Comparison of ENCODE assay signal across 8 mouse cellular contexts in the genomic region with DNA sequence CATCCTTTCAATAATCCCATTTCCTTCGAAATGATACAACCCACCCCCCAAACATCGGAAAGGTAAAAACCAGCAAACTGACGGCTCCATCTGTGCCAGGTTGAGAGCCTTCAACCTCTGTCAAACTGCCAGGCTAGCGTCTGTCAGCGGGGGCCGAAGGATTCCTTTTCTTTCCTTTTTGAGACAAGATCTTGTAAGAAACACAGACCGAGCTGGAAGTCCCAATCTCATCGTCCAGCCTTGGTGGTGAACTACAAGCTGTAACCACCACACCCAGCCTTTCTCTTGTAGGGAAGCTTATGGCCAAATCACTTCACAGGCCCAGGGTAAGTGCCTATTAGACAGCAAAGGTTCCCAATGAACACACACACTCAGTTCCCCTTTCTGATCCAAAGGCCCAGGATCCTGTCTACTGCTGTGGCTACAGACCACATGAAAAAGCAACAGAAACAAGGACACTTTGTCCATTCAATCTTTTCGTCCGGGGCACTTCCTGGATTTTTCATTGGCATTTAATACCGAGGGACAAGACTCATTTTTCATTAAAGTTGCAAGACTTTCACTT. TPM values are rescaled to one million over a fixed set of nuclear protein-coding genes. Genes with fewer than 3 reads are reported as not detected.
DNase-seq lines count a peak whose midpoint lies in the region; ATAC-seq and TF ChIP-seq lines count a peak whose summit lies in the region.

No protein-coding gene starts in this region.

- H3K4me2 ChIP-seq in heart, embryonic 11.5 days = peak overlapping the region; percentile 71

- peak overlapping the region; percentile 95 for H3K4me3 ChIP-seq in cerebellum, adult 2 months (replicated peaks; ENCODE audit: insufficient read depth, low read depth, low read length)
- peak overlapping the region; percentile 75 for H3K4me3 ChIP-seq in heart, embryonic 11.5 days (ENCODE audit: low read depth, low read length)
- H3K4me3 ChIP-seq in midbrain, embryonic 10.5 days = peak overlapping the region; percentile 5; the same call in 1 of the 2 replicates

- TF ChIP-seq CTCF in cerebellum, adult 2 months (IDR thresholded peaks at IDR 0.05; ENCODE audit: borderline replicate concordance, insufficient read depth, low read depth, low read length) = no peak

- no peaks in the 10 kb centered on the region for H3K9me3 ChIP-seq in heart, embryonic 11.5 days (replicated peaks; ENCODE audit: control insufficient read depth, low read length)
- H3K9me3 ChIP-seq in midbrain, embryonic 10.5 days (replicated peaks) = no peaks in the 10 kb centered on the region

- 5% methylated on average over 11 of the region's 11 CpGs for WGBS in cerebellum, adult 2 months
- WGBS in heart, embryonic 11.5 days (ENCODE audit: insufficient replicate concordance) = 65% methylated on average over 11 of the region's 11 CpGs
- WGBS in midbrain, embryonic 10.5 days = 77% methylated on average over 11 of the region's 11 CpGs

- no peaks in the 10 kb centered on the region; the same call in 1 of the 2 replicates for H3K36me3 ChIP-seq in heart, embryonic 11.5 days (ENCODE audit: control insufficient read depth, insufficient read depth, low read length)
- H3K36me3 ChIP-seq in midbrain, embryonic 10.5 days = no peaks in the 10 kb centered on the region

- no peaks in the 10 kb centered on the region for H3K4me1 ChIP-seq in cerebellum, adult 2 months (ENCODE audit: control insufficient read depth, insufficient read depth, low read length)
- H3K4me1 ChIP-seq in heart, embryonic 11.5 days (ENCODE audit: control insufficient read depth, insufficient read depth, low read length) = peaks cover 2% of the 10 kb centered on the region; the same call in 1 of the 2 replicates
- peaks cover 30% of the 10 kb centered on the region for H3K4me1 ChIP-seq in midbrain, embryonic 10.5 days

- H3K27me3 ChIP-seq in cerebellum, adult 2 months (ENCODE audit: control insufficient read depth, insufficient read depth, low read length) = no peaks in the 10 kb centered on the region
- H3K27me3 ChIP-seq in heart, embryonic 11.5 days (ENCODE audit: control insufficient read depth, insufficient read depth, low read length) = 0 out of 2 replicates have a peak, but pooled peaks cover 2% of the 10 kb centered on the region
- H3K27me3 ChIP-seq in midbrain, embryonic 10.5 days (ENCODE audit: low read depth, poor library complexity, severe bottlenecking) = peaks cover 54% of the 10 kb centered on the region

- no peak for TF ChIP-seq POLR2A in cerebellum, adult 2 months (IDR thresholded peaks at IDR 0.05; ENCODE audit: borderline replicate concordance, insufficient read depth, low read length)

- ATAC-seq in heart, embryonic 11.5 days (replicated peaks; ENCODE audit: insufficient number of reproducible peaks, low FRiP score, low TSS enrichment) = no peak

- intact Hi-C loops in left cerebral cortex, postnatal 10 days (cut with DNase I) = no loop called here

- DNase-seq in left cerebral cortex, adult 18-20 months (ENCODE audit: low spot score in 2 of 2) = peak; percentile 10 to 14
- DNase-seq in left cerebral cortex, postnatal 10 days (ENCODE audit: extremely low spot score in 1 of 2, low spot score in 2 of 2) = no peak
- DNase-seq in cerebellum, adult 2 months = peak; percentile 55 to 58
- DNase-seq in midbrain, embryonic 10.5 days (ENCODE audit: low spot score) = no peak
- DNase-seq in T-cell, adult 2 months (ENCODE audit: low spot score) = no peak
- DNase-seq in embryo, embryonic 10 days (ENCODE audit: low spot score) = no peak
- DNase-seq in spleen, postnatal 4 days (ENCODE audit: low spot score in 2 of 2) = no peak

- peak overlapping the region; percentile 77; the same call in 1 of the 2 replicates for H3K9ac ChIP-seq in heart, embryonic 11.5 days (ENCODE audit: low read depth, low read length)

- H3K27ac ChIP-seq in cerebellum, adult 2 months (ENCODE audit: insufficient read depth, low read length) = peak overlapping the region; percentile 59
- H3K27ac ChIP-seq in heart, embryonic 11.5 days (ENCODE audit: low read depth, low read length) = 0 out of 2 replicates have a peak overlapping the region, but pooled peaks have one; percentile 15
- no peak overlapping the region for H3K27ac ChIP-seq in midbrain, embryonic 10.5 days (replicated peaks)

RNA-seq across cellular contexts. Expression of gene March5, which starts 34.7 kb away (rescaled TPM):
- 10 to 100 TPM; 90.6 to 92.7 TPM for total RNA-seq in left cerebral cortex, adult 18-20 months (2021)
- 10 to 100 TPM; 86.3 to 93.4 TPM for total RNA-seq in left cerebral cortex, postnatal 10 days (2021)
- polyA plus RNA-seq in cerebellum, adult 2 months (2012; rRNA removed) = 67.2 and 67.7 TPM in 2 replicates
- 89.6 and 96.3 TPM in 2 replicates for polyA plus RNA-seq in heart, embryonic 11.5 days (2014; fragmentation: Nextera tagmentation; extraction: Ambion mirVana)
- 111 and 115 TPM in 2 replicates for polyA plus RNA-seq in midbrain, embryonic 10.5 days (2016; fragmentation: Nextera tagmentation; extraction: Ambion mirVana)

RNA-seq across cellular contexts. Expression of gene Cpeb3, which starts 35.8 kb away (rescaled TPM):
- total RNA-seq in left cerebral cortex, adult 18-20 months (2021) = 10 to 100 TPM; 87.0 to 97.8 TPM
- 10 to 100 TPM; 55.2 to 55.9 TPM for total RNA-seq in left cerebral cortex, postnatal 10 days (2021)
- 41.5 and 41.6 TPM in 2 replicates for polyA plus RNA-seq in cerebellum, adult 2 months (2012; rRNA removed)
- polyA plus RNA-seq in heart, embryonic 11.5 days (2014; fragmentation: Nextera tagmentation; extraction: Ambion mirVana) = 4.3 and 4.4 TPM in 2 replicates
- polyA plus RNA-seq in midbrain, embryonic 10.5 days (2016; fragmentation: Nextera tagmentation; extraction: Ambion mirVana) = 1.2 and 2.0 TPM in 2 replicates

Comparison
In these comparisons a context has a peak if more than half of its experiments do, and no peak if none do; other contexts are left out.
1. DNase-seq: peak in left cerebral cortex, adult 18-20 months (2 of 2) and cerebellum, adult 2 months (2 of 2); none in left cerebral cortex, postnatal 10 days (0 of 2), midbrain, embryonic 10.5 days (single experiment), T-cell, adult 2 months (single experiment), embryo, embryonic 10 days (single experiment) and spleen, postnatal 4 days (0 of 2).
2. H3K4me3 ChIP-seq: peak in every context shown above with its lines; median percentile 95 in cerebellum, adult 2 months; 75 in heart, embryonic 11.5 days; 5 in midbrain, embryonic 10.5 days.